Mouse (Mus musculus) liver, embryonic 14.5 days (tissue): ENCODE measurements at regions not wholly inside any gene's neighbourhood (a gene's known extent, or its start where the extent isn't known, plus 50 kb on each side); places are given as distances from the start of the nearest gene placed in this dataset.

Source experiments
- ATAC-seq: fragments of 200-750 bp; cut with Nextera tagmentation; 2 replicates; pipeline ENCODE4 v1.8.0; 2017; ENCODE audit warnings: moderate number of reproducible peaks, mild to moderate bottlenecking, moderate library complexity; ENCODE audit not compliant: insufficient read depth
- DNase-seq, 3 experiments: peaks; one replicate each; pipeline ENCODE4 v3.0.0-alpha.2; 2012 to 2013; ENCODE audit warnings: low read depth in 3 of 3, low spot score in 3 of 3
- H3K27ac ChIP-seq: fragments of 300-500 bp; sonication (generic); 2 replicates; pipeline ENCODE4 v1.5.1; 2014; ENCODE audit warnings: moderate library complexity, mild to moderate bottlenecking, control low read depth, inconsistent platforms
- H3K27me3 ChIP-seq: fragments of 300-500 bp; sonication (generic); 2 replicates; pipeline ENCODE4 v1.6.1; 2014; ENCODE audit warnings: mild to moderate bottlenecking, low read length, moderate library complexity; ENCODE audit not compliant: control insufficient read depth, insufficient read depth
- H3K36me3 ChIP-seq: fragments of 300-500 bp; sonication (generic); replicated peaks from 2 replicates; pipeline ENCODE4 v1.6.1; 2014; ENCODE audit warnings: low read depth; ENCODE audit not compliant: control insufficient read depth, insufficient read depth
- H3K4me1 ChIP-seq, 2 experiments: fragments of 200-500 bp in 1 of 2; fragments of 300-500 bp in 1 of 2; sonication (generic) in 1 of 2; replicated peaks; 2 replicates each; pipeline ENCODE4 v1.6.1; 2012 to 2014; ENCODE audit warnings: antibody characterized with exemption in 1 of 2, inconsistent platforms in 1 of 2, low read length in 1 of 2; ENCODE audit not compliant: control insufficient read depth in 2 of 2, insufficient read depth in 2 of 2
- H3K4me2 ChIP-seq: fragments of 300-500 bp; sonication (generic); 2 replicates; pipeline ENCODE4 v1.6.1; 2014; ENCODE audit warnings: low read depth, mild to moderate bottlenecking, control low read depth, moderate library complexity
- H3K4me3 ChIP-seq, 2 experiments: fragments of 200-500 bp in 1 of 2; fragments of 300-500 bp in 1 of 2; sonication (generic) in 1 of 2; 2 replicates each; pipeline ENCODE4 v1.5.1; 2012 to 2014; ENCODE audit warnings: low read depth in 2 of 2, low read length in 2 of 2, mild to moderate bottlenecking in 2 of 2, control low read depth in 1 of 2, inconsistent platforms in 1 of 2, moderate library complexity in 1 of 2; ENCODE audit not compliant: insufficient read depth in 1 of 2
- H3K9ac ChIP-seq: fragments of 300-500 bp; sonication (generic); replicated peaks from 2 replicates; pipeline ENCODE4 v1.6.1; 2014; ENCODE audit warnings: mild to moderate bottlenecking, control low read depth, moderate library complexity
- H3K9me3 ChIP-seq: fragments of 300-500 bp; sonication (generic); 2 replicates; pipeline ENCODE4 v1.6.1; 2016; ENCODE audit warnings: low read length, mixed read lengths; ENCODE audit not compliant: control insufficient read depth
- CTCF ChIP-seq: IDR thresholded peaks from 2 replicates; pipeline ENCODE4 v1.5.1; 2016; ENCODE audit warnings: antibody characterized with exemption, low read depth, control low read depth
- EP300 ChIP-seq: IDR thresholded peaks from 2 replicates; pipeline ENCODE4 v1.6.1; 2016; ENCODE audit warnings: antibody characterized with exemption, low read depth
- WGBS: fragments of 180-500 bp; shearing (Covaris S2); extraction: QIAGEN DNeasy Blood & Tissue Kit; methylation state at CpG from one replicate; pipeline ENCODE4 v1.1.7; 2014; ENCODE audit not compliant: insufficient replicate concordance; 5-methylcytosine and 5-hydroxymethylcytosine counted together

DNA sequence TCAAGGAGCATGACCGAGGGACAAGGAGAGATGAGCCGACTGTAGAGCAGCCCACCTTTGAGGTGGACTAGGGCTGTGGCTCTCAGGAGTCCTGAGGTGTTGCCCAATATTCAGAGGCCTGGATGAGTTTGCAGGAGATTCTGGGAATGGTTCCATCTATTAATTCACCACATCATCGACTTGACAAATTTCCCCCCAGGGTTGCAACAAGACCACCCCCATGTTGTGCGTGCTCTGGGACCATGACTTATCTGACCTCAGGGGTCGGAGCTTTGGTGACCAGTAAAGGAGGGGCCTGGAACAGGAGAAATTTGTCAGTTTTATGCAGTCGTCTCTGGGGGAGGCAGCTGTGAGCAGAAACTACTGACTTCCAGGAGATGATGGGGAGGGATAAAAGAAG, 63.5 kb upstream of the 1600014C23Rik start:
- H3K4me1 ChIP-seq: no peaks in the 10 kb centered on the region
- WGBS: 52% methylated on average over 6 of the region's 6 CpGs
- no peak for TF ChIP-seq CTCF
- no peak for TF ChIP-seq EP300
- H3K36me3 ChIP-seq: no peaks in the 10 kb centered on the region
- DNase-seq (no peak), ATAC-seq (no peak)
- no peaks in the 10 kb centered on the region for H3K27me3 ChIP-seq
- no peak overlapping the region for H3K9ac ChIP-seq
- H3K4me2 ChIP-seq: no peak overlapping the region
- H3K4me3 ChIP-seq: no peak overlapping the region
- no peak overlapping the region for H3K27ac ChIP-seq
- no peaks in the 10 kb centered on the region for H3K9me3 ChIP-seq

DNA sequence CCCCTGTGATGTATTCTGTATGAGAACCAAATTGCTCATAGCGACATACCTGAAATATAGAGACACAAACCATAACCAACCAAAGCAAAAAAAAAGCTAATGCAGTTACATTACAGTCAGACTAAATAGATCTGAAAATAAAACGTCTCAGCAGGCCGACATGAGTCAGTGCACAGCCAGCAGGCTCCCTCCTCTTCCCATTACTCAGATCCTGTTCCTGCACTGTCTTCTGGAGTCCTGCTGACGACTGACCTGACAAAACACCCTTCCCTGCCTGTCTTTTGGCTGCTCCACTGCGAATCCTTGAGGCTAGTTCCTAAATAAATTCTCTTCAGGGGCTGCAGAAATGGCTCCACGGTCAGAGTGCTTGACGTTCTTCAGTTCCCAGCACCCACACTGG, 61.3 kb upstream of the 1600014C23Rik start:
- Histone ChIP-seq H3K9me3 (no peaks in the 10 kb centered on the region), H3K9ac (no peak overlapping the region), H3K4me3 (no peak overlapping the region), H3K4me2 (no peak overlapping the region), H3K4me1 (no peaks in the 10 kb centered on the region), H3K36me3 (no peaks in the 10 kb centered on the region), H3K27me3 (no peaks in the 10 kb centered on the region), H3K27ac (no peak overlapping the region)
- DNase-seq: no peak
- TF ChIP-seq EP300 (no peak), CTCF (no peak)
- ATAC-seq: no peak
- 61% methylated on average over 7 of the region's 7 CpGs for WGBS

DNA sequence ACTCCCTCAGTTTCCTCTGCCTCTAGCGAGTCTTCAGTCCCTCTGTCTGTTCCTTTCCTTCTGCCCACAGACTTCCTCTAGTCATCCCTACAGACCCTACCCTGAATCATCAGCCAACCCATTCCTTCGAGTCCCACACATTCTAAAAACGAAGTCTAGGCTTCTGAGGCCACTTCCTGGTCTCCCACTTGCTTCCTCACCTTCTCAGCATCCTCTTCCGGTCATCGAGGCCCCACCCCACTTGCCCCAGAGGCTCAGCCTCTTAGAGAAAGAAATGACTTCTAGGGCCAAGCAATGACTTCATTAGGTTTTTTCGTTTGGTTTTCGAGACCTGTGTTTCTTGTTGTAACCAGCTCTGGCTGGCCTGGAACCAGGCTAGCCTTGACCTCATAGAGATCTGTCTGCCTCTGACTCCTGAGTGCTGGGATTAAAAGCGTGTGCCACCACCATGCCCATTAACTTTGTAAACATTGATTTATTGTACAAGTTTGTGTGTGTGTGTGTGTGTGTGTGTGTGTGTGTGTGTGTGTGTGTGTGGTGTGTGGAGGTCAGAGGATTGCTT, 57.4 kb upstream of the 1600014C23Rik start:
- TF ChIP-seq EP300: no peak
- Histone ChIP-seq H3K9me3 (no peaks in the 10 kb centered on the region), H3K27ac (no peak overlapping the region), H3K4me1 (no peaks in the 10 kb centered on the region), H3K9ac (no peak overlapping the region), H3K27me3 (no peaks in the 10 kb centered on the region), H3K4me3 (no peak overlapping the region), H3K36me3 (no peaks in the 10 kb centered on the region), H3K4me2 (no peak overlapping the region)
- ATAC-seq (no peak), DNase-seq (no peak)
- 33% methylated on average over 8 of the region's 8 CpGs for WGBS

DNA sequence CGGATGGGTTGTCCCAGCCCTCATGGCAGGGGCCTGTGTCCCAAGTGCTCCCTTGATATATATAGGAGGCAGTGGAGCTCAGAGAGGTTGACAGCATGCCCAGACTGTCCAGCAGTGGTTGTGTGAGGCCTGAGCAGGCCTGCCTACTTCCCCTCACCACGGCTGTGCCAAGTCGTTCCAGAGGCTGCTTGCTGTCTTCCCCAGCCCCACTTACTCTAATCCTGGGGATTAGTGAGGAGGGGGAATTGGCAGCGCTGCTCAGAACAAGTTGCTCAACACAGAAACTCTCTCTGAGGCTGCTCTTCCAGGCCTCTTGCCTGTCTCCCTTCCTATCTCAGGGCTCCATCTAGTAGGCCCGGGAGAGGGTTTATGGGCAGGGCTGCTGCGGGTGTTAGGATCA, 56.1 kb upstream of the 1600014C23Rik start:
- Histone ChIP-seq H3K4me1 (peaks cover 0 to 2% of the 10 kb centered on the region in 2 experiments; a peak in 1 of 4 replicates), H3K36me3 (no peaks in the 10 kb centered on the region), H3K27me3 (no peaks in the 10 kb centered on the region), H3K4me2 (no peak overlapping the region), H3K9me3 (no peaks in the 10 kb centered on the region), H3K27ac (no peak overlapping the region), H3K4me3 (no peak overlapping the region), H3K9ac (no peak overlapping the region)
- TF ChIP-seq CTCF: no peak
- no peak for TF ChIP-seq EP300
- ATAC-seq (no peak), DNase-seq (no peak)
- 40% methylated on average over 6 of the region's 6 CpGs for WGBS

DNA sequence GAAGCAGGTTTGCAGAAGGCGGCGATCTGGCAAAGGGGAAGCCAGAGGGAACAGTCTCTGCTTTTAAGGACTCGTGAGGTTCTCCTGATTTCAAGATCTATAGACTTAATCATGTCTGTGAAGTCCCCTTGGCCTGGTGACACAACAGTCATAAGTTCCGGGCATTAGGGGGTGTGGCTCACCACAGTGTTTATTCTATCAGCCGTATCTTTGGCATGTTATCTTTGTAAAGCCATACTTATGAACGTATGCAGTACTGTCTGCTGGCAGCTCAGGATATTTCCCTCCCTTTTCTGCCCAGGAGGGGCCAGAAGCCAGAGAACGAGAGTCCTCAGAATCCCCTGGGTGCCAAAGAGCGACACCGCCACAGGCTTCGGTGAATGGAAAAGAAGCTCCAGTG, 51.3 kb upstream of the 1600014C23Rik start:
- no peak for TF ChIP-seq CTCF
- TF ChIP-seq EP300: no peak
- Histone ChIP-seq H3K9me3 (no peaks in the 10 kb centered on the region), H3K27me3 (no peaks in the 10 kb centered on the region), H3K4me1 (peaks cover 0 to 2% of the 10 kb centered on the region in 2 experiments; a peak in 1 of 4 replicates), H3K4me3 (no peak overlapping the region), H3K4me2 (no peak overlapping the region), H3K9ac (no peak overlapping the region), H3K27ac (no peak overlapping the region), H3K36me3 (no peaks in the 10 kb centered on the region)
- ATAC-seq (no peak), DNase-seq (no peak)
- 45% methylated on average over 10 of the region's 10 CpGs for WGBS
